Mouse (Mus musculus) MEL (cell line): ENCODE data around the gene Fkbp5.

Source experiments
- BHLHE40 ChIP-seq: IDR thresholded peaks from 2 replicates; pipeline ENCODE4 v1.6.1; 2012; ENCODE audit warnings: low read depth, mild to moderate bottlenecking, inconsistent platforms, low read length, improper control_type of control experiment, borderline replicate concordance
- CTCF ChIP-seq, 3 experiments: IDR thresholded peaks in 2 of 3; conservative IDR thresholded peaks in 1 of 3; 2 replicates each; pipeline ENCODE4 v1.5.1; 2011 to 2012; ENCODE audit warnings: low read length in 3 of 3, low read depth in 2 of 3, mild to moderate bottlenecking in 2 of 3, improper control_type of control experiment in 1 of 3, inconsistent platforms in 1 of 3, mixed read lengths in 1 of 3, moderate library complexity in 1 of 3; ENCODE audit not compliant: control insufficient read depth in 1 of 3, insufficient read depth in 1 of 3, poor library complexity in 1 of 3, severe bottlenecking in 1 of 3
- EP300 ChIP-seq, 2 experiments: IDR thresholded peaks; 2 replicates each; pipeline ENCODE4 v1.6.1; 2011; ENCODE audit warnings: improper control_type of control experiment in 2 of 2, low read length in 2 of 2, low read depth in 1 of 2, mild to moderate bottlenecking in 1 of 2
- HCFC1 ChIP-seq: IDR thresholded peaks from 2 replicates; pipeline ENCODE4 v1.6.1; 2012; ENCODE audit warnings: low read depth, mild to moderate bottlenecking, inconsistent platforms, low read length, improper control_type of control experiment, moderate library complexity
- JUND ChIP-seq: IDR thresholded peaks from 2 replicates; pipeline ENCODE4 v1.6.1; 2011; ENCODE audit warnings: low read depth, mild to moderate bottlenecking, improper control_type of control experiment, low read length
- MAX ChIP-seq: IDR thresholded peaks from 2 replicates; pipeline ENCODE4 v1.6.1; 2011; ENCODE audit warnings: low read length, improper control_type of control experiment
- MEF2A ChIP-seq: IDR thresholded peaks from 2 replicates; pipeline ENCODE4 v1.6.1; 2014; ENCODE audit warnings: low read depth, mild to moderate bottlenecking, inconsistent platforms, low read length, improper control_type of control experiment; ENCODE audit not compliant: poor library complexity, insufficient replicate concordance, severe bottlenecking; ENCODE audit errors: extremely low read depth
- POLR2A ChIP-seq, 2 experiments: IDR thresholded peaks; 2 replicates each; pipeline ENCODE4 v1.6.1; 2011 to 2012; ENCODE audit warnings: low read length in 2 of 2, mild to moderate bottlenecking in 2 of 2, control low read depth in 1 of 2, improper control_type of control experiment in 1 of 2, low read depth in 1 of 2, moderate library complexity in 1 of 2; ENCODE audit not compliant: control insufficient read depth in 1 of 2, insufficient read depth in 1 of 2, poor library complexity in 1 of 2
- SMC3 ChIP-seq: IDR thresholded peaks from 2 replicates; pipeline ENCODE4 v1.6.1; 2011; ENCODE audit warnings: low read depth, low read length, improper control_type of control experiment
- USF1 ChIP-seq: IDR thresholded peaks from 2 replicates; pipeline ENCODE4 v1.6.1; 2014; ENCODE audit warnings: low read depth, mild to moderate bottlenecking, inconsistent platforms, low read length, improper control_type of control experiment, moderate library complexity
- ZC3H11A ChIP-seq: IDR thresholded peaks from 2 replicates; pipeline ENCODE4 v1.6.1; 2012; ENCODE audit warnings: low read depth, mild to moderate bottlenecking, inconsistent platforms, low read length, improper control_type of control experiment

DNA sequence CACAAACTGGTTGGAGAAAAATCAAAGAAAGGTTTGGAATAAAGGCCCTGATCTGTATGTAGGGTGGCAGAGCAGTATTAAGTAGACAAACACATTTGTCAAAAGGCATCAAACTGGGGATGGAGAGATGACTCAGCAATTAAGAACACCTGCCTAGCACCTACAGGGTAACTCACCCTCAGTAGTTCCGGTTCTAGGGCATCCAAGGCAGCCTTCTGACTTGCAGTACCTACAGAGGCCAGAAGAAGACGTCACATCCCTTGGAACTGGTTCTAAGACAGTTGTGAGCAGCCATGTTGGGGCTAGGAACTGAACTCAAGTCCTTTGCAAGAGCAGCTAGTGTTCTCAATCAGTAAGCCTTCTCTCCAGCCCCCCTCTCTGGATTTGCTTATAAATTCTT, 18.1 kb downstream of the Fkbp5 start:
- no peak for TF ChIP-seq USF1
- no peak for TF ChIP-seq CTCF (IDR thresholded peaks at IDR 0.05 in 2 of 3, conservative IDR thresholded peaks at IDR 0.05 in 1 of 3; ENCODE audit: control insufficient read depth in 1 of 3, insufficient read depth in 1 of 3, low read depth in 2 of 3, low read length in 3 of 3, poor library complexity in 1 of 3, severe bottlenecking in 1 of 3)
- TF ChIP-seq EP300 (IDR thresholded peaks at IDR 0.05; ENCODE audit: low read depth in 1 of 2, low read length in 2 of 2): no peak
- no peak for TF ChIP-seq MAX
- TF ChIP-seq BHLHE40: no peak
- no peak for TF ChIP-seq JUND
- no peak for TF ChIP-seq MEF2A
- TF ChIP-seq POLR2A (IDR thresholded peaks at IDR 0.05; ENCODE audit: control insufficient read depth in 1 of 2, insufficient read depth in 1 of 2, low read depth in 1 of 2, low read length in 2 of 2, poor library complexity in 1 of 2): no peak
- no peak for TF ChIP-seq SMC3
- TF ChIP-seq HCFC1: no peak
- TF ChIP-seq ZC3H11A: no peak
